Mouse (Mus musculus) neural tube, embryonic 10.5 days (tissue): ENCODE results near the gene Dlg4.
A peak's percentile ranks its signal among the peaks of the same experiment; 100 is the strongest.

Source experiments
- DNase-seq: peaks from one replicate; pipeline ENCODE4 v3.0.0-alpha.2; 2017; ENCODE audit warnings: low spot score; ENCODE audit errors: extremely low spot score

Dlg4 gene

GRCm38 (mm10) chr11:70016669-70017068 is at the start of gene Dlg4:
Dlg4 (plus strand) TSS chr11:70016942.
- no peak for DNase-seq

DNA sequence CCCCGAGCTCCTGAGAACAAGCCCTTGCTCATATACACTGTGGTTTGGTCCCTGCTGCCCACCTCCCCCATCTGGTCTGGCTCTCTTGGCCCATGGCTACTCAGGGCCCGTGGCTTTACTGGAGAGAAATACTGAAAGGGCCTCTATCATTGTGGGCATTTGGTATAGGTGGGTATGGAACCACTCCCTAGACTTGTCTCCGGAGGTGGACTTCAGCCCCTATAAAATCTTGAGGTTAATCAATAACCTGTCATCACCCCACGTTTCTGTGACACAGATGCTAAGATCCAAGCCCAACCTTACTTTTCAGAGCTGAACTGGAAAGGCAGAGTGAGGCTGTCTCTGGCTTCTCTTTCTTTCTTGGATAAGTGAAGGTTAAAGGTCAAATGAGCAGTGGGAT is 47.9 kb upstream of the Dlg4 start:
- no peak for DNase-seq

DNA sequence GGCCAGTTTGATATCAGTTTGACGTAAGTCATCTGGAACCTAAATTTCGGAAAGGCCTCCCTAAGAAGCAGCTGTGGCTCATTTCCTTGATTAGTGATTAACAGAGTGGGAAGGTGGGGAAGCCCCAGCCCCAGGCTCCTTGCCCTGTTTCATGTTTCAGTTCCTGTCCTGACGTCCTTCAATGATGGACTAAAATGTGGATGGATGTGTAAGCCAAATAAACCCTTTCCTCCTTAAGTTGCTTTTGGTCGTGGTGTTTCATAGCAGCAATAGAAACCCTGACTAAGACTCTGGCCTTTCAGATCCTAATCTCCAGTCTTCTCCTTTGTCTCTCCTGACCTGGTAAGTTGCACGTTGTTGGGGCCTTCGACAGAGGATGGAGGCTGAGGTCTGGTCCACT is 46.5 kb upstream of the Dlg4 start:
- DNase-seq, result no peak

DNA sequence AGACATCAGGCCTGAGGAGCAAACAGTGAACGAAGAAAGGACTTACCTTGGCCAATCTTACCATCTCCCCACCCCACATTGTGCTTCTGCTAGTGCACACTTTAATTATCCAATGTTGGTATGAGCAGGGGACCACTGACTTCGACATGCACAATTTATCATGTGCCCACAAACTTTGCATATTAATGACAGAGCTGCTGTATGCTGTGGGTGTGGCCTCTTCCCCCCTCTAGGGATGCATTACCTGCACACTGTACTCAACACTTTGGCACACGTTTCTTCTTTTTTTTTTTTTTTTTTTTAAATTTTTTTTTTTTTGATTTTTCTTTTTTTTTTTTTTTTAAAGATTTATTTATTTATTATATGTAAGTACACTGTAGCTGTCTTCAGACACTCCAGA is 46.0 kb upstream of the Dlg4 start:
- DNase-seq, result no peak

DNA sequence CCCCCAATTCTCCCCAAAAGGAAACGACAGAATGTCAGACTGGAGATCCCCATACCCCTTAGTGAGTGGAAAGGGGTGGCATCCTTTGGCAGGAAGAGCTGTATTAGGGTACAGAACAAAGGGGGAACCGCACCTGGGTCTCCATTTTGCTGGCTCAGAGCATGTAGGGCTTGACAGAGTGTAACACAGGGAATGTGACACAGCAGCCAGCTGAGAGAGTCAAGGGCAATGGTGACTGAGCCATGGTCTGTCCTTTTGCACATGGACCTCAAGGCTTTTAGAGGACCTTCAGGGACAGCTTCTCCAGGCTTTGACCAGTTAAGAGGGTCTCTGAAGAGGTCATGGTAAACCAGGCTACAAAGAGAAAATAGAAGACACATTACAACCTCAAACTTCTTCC is 41.8 kb upstream of the Dlg4 start:
- no peak for DNase-seq

GRCm38 (mm10) chr11:69976271-69976670 is 40.5 kb upstream of the Dlg4 start:
- no peak for DNase-seq

DNA sequence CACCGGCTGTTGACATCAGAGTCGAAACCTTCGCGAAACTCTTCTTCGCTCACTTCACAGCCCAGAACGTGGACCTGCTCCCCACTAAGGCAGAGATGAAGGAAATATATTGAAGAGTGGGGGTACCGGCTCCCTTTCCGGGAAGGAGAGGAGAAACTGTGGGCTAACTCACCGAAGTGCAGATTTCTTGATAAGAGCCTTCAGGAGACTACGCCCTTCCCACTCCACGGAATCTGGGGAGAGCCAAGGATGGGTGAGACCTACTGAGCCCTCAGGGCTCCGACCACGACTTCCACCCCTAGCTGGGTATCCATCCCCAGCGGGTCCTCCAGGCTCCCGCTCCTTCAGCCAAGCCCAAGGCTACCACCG is 36.9 kb upstream of the Dlg4 start:
- no peak for DNase-seq

- DNase-seq, result peak; percentile 99
Observed at GRCm38 (mm10) chr11:69980196-69981140, 36.3 kb upstream of the Dlg4 start.

- DNase-seq, result no peak
Observed at GRCm38 (mm10) chr11:69981141-69981762, 35.5 kb upstream of the Dlg4 start, which contains the start of gene Ctdnep1. Ctdnep1 (plus strand) TSS chr11:69981156.

DNA sequence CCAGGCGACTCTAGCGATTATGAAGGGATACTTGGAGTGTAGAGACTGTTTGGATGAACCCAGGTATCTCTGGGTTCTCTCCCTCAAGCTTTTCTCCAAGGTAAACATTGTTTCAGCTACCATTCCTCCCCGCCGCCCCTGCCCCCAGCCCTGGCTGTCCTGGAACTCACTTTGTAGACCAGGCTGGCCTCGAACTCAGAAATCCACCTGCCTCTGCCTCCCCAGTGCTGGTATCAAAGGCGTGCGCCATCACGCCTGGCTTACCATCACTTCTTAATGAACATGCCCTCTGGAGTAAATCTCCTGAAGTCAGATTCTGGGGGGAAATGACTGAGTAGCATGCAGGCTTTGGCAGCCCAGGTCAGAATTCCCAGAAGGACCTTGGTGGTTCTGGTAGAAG is 34.5 kb upstream of the Dlg4 start, which contains the start of gene Elp5:
Gene Elp5 (minus strand): TSS at position 293 of the 400 bp plus-strand sequence.
- DNase-seq, result no peak

GRCm38 (mm10) chr11:69982877-69983276 is 33.9 kb upstream of the Dlg4 start:
- DNase-seq, result no peak

GRCm38 (mm10) chr11:69983377-69983776 is 33.4 kb upstream of the Dlg4 start:
- DNase-seq, result no peak

DNA sequence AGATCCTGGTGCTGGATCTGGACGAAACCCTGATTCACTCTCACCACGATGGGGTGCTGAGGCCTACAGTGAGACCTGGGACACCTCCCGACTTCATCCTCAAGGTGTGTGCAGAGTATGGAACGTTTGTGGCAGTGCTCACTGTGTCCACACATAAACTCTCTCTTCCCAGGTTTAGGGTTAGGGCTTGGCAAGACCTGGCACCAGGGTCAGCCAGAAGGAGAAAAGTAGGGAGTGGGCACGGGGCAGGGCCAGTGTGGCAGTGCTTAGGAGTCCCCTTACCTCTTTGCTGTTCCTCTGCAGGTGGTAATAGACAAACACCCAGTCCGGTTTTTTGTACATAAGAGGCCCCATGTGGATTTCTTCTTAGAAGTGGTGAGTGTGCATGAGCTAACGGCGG is 32.3 kb upstream of the Dlg4 start:
- DNase-seq, result no peak

DNA sequence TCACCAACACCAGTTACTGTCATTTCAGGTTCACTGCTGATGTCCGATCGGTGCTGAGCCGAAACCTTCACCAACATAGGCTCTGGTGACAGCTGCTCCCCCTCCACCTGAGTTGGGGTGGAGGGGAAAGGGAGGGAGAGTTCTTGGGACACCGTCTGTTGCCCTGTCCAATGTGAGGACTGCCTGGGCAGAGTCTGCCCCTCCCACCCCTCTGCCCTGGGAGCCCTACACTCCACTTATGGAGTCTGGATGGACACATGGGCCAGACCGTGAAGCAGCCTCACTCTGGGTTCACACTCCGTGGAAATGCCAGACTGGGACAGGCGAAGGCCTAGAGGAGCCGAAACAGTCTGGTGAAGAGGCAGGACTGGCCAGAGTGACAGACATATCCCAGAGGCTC is 26.8 kb upstream of the Dlg4 start:
- DNase-seq, result no peak

- peak; percentile 95 for DNase-seq
Observed at GRCm38 (mm10) chr11:69990850-69991691, 25.7 kb upstream of the Dlg4 start, which contains the start of gene Gabarap. Gabarap (plus strand) TSS chr11:69991143.

DNA sequence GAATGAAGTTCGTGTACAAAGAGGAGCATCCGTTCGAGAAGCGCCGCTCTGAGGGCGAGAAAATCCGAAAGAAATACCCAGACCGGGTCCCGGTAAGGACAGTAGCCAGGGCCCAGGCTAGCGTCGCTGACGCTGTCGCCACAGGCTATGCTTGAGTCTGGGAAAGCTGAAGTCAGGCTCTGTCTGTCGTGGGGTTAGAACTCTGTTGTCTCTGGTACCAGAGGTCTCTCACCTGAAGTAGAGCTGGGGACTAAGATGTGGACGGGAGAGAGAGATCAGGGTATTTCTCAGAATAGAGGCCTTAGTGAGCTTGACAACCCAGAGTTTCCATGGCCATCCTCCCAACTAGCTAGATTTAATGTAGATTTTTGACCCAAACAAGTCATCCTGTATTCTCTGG is 25.0 kb upstream of the Dlg4 start:
- DNase-seq, result no peak

GRCm38 (mm10) chr11:69992396-69992795 is 24.3 kb upstream of the Dlg4 start:
- DNase-seq, result no peak

DNA sequence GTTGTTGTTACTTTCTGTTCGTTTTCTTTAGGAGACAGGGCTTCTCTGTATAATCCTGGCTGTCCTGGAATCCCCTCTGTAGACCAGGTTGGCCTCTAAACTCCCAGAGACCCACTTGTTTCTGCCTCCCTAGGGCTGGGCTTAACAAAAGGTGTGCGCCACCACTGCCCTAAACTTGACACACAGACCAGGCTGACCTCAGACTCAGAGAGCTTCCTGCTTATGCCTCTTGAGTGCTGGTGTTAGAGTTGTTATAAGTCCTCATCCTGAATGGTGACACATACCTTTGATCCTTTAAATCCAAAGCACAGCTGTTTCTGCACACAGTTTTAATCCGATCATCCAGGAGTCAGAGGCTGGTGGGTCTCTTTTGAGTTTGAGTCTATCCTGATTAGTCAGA is 23.8 kb upstream of the Dlg4 start:
- no peak for DNase-seq

- DNase-seq, result no peak
Observed at GRCm38 (mm10) chr11:69994401-69995090, 22.2 kb upstream of the Dlg4 start.

DNA sequence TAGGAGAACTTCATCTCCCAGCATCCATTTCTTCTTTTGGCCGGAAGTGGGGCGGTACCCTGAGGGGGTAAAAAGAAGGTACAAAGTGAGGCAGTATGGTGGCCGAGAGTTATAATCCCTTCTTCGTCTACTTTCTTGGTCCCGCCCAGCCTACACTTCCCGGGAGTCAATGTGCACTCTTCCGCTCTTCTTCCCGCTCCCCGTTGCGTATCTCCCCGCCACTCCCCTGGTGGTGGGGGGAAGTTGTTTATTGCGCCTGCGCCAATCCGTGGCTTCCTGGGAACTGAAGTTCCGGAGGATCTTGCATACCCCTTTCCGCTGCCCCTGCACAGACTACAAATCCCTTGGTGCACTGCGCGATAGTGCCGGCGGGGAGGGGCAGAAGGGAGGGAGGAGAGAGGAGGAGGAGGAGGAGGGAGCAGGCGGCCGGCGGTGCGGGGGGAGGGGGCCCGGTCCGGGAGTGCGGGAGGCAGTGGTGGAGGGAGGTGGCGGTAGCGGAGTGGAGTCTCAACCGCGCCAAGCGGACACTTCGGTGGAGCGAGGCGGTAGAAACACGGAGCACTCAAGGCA is 21.3 kb upstream of the Dlg4 start, which contains the start of gene Phf23:
Gene Phf23 (plus strand): TSS at position 387 of the 570 bp plus-strand sequence.
- DNase-seq, result peak; percentile 97
